Mouse (Mus musculus): ENCODE results near the gene Trhr2.

Trhr2 gene

GRCm38 (mm10) chr8:122360696-122361416 is at the start of gene Trhr2:
Gene Trhr2 (minus strand): TSS chr8:122360746.
- no peak for DNase-seq

GRCm38 (mm10) chr8:122407678-122408077 is 47.1 kb upstream of the Trhr2 start:
- no peak for DNase-seq

- no peak for DNase-seq
Observed at GRCm38 (mm10) chr8:122405146-122405805, 44.7 kb upstream of the Trhr2 start.

- DNase-seq: no peak
Observed at GRCm38 (mm10) chr8:122398186-122398585, 37.6 kb upstream of the Trhr2 start.

GRCm38 (mm10) chr8:122395291-122395690 is 34.7 kb upstream of the Trhr2 start:
- DNase-seq: no peak

- no peak for DNase-seq
Observed at GRCm38 (mm10) chr8:122393717-122394116, 33.2 kb upstream of the Trhr2 start.

GRCm38 (mm10) chr8:122390758-122391157 is 30.2 kb upstream of the Trhr2 start:
- no peak for DNase-seq

- DNase-seq: no peak
Observed at GRCm38 (mm10) chr8:122389357-122389756, 28.8 kb upstream of the Trhr2 start.

- no peak for DNase-seq
Observed at GRCm38 (mm10) chr8:122383039-122383438, 22.5 kb upstream of the Trhr2 start.

GRCm38 (mm10) chr8:122376365-122377231 is 16.1 kb upstream of the Trhr2 start, which contains the start of gene Zc3h18:
Gene Zc3h18 (plus strand): TSS chr8:122376609.
- peak; percentile 100 for DNase-seq

GRCm38 (mm10) chr8:122375751-122376364 is 15.3 kb upstream of the Trhr2 start:
- no peak for DNase-seq

- DNase-seq: no peak
Observed at GRCm38 (mm10) chr8:122375320-122375719, 14.8 kb upstream of the Trhr2 start.

GRCm38 (mm10) chr8:122371706-122372105 is 11.2 kb upstream of the Trhr2 start:
- no peak for DNase-seq

- DNase-seq: peak; percentile 88 to 91
Observed at GRCm38 (mm10) chr8:122369665-122370064, 9.1 kb upstream of the Trhr2 start.

- no peak for DNase-seq
Observed at GRCm38 (mm10) chr8:122368494-122368893, 7.9 kb upstream of the Trhr2 start.

GRCm38 (mm10) chr8:122362967-122363366 is 2.4 kb upstream of the Trhr2 start:
- no peak for DNase-seq

- no peak for DNase-seq
Observed at GRCm38 (mm10) chr8:122362271-122362670, 1.7 kb upstream of the Trhr2 start.

- DNase-seq: no peak
Observed at GRCm38 (mm10) chr8:122359111-122359775, 1.3 kb downstream of the Trhr2 start.

GRCm38 (mm10) chr8:122357641-122358040 is 2.9 kb downstream of the Trhr2 start:
- no peak for DNase-seq

GRCm38 (mm10) chr8:122357202-122357601 is 3.3 kb downstream of the Trhr2 start:
- DNase-seq: no peak

- no peak for DNase-seq
Observed at GRCm38 (mm10) chr8:122355642-122356606, 4.6 kb downstream of the Trhr2 start.
